Mouse (Mus musculus) heart, embryonic 12.5 days (tissue): Measurements from ENCODE around the gene Parp8. TPM values are rescaled to one million over a fixed set of nuclear protein-coding genes. Genes with fewer than 3 reads are reported as not detected.

Experiments
- ATAC-seq: fragments of 200-750 bp; cut with Nextera tagmentation; 2 replicates; pipeline ENCODE4 v1.8.0; 2017; ENCODE audit warnings: moderate TSS enrichment, moderate library complexity; ENCODE audit not compliant: insufficient number of reproducible peaks, low FRiP score
- H3K27ac ChIP-seq: fragments of 300-500 bp; sonication (generic); 2 replicates; pipeline ENCODE4 v1.5.1; 2016; ENCODE audit warnings: mild to moderate bottlenecking, moderate library complexity; ENCODE audit not compliant: poor library complexity, severe bottlenecking
- H3K27me3 ChIP-seq: fragments of 300-500 bp; sonication (generic); replicated peaks from 2 replicates; pipeline ENCODE4 v1.6.1; 2016; ENCODE audit warnings: mild to moderate bottlenecking, moderate library complexity
- H3K36me3 ChIP-seq: fragments of 300-500 bp; sonication (generic); 2 replicates; pipeline ENCODE4 v1.6.1; 2016; ENCODE audit warnings: mild to moderate bottlenecking, moderate library complexity
- H3K4me1 ChIP-seq: fragments of 300-500 bp; sonication (generic); replicated peaks from 2 replicates; pipeline ENCODE4 v1.6.1; 2016; ENCODE audit warnings: mild to moderate bottlenecking
- H3K4me2 ChIP-seq: fragments of 300-500 bp; sonication (generic); 2 replicates; pipeline ENCODE4 v1.6.1; 2016; ENCODE audit warnings: mild to moderate bottlenecking, moderate library complexity
- H3K4me3 ChIP-seq: fragments of 300-500 bp; sonication (generic); 2 replicates; pipeline ENCODE4 v1.5.1; 2016; ENCODE audit warnings: mild to moderate bottlenecking
- H3K9ac ChIP-seq: fragments of 300-500 bp; sonication (generic); 2 replicates; pipeline ENCODE4 v1.6.1; 2016; ENCODE audit warnings: mild to moderate bottlenecking, moderate library complexity
- H3K9me3 ChIP-seq: fragments of 300-500 bp; sonication (generic); replicated peaks from 2 replicates; pipeline ENCODE4 v1.6.1; 2016; ENCODE audit warnings: mild to moderate bottlenecking, moderate library complexity
- WGBS: fragments of 180-500 bp; shearing (Covaris S2); methylation state at CpG from one replicate; pipeline ENCODE4 v1.1.7; 2016; 5-methylcytosine and 5-hydroxymethylcytosine counted together
- polyA plus RNA-seq: library from polyadenylated mRNA; unstranded; fragments of >200 nt; fragmentation: Nextera tagmentation; extraction: Ambion mirVana; gene quantifications from 2 replicates; pipeline ENCODE4 v1.2.1, GENCODE M21; 2016

The Parp8 gene
- polyA plus RNA-seq, 1 experiment from 2014 or later, result 15.6 TPM

DNA sequence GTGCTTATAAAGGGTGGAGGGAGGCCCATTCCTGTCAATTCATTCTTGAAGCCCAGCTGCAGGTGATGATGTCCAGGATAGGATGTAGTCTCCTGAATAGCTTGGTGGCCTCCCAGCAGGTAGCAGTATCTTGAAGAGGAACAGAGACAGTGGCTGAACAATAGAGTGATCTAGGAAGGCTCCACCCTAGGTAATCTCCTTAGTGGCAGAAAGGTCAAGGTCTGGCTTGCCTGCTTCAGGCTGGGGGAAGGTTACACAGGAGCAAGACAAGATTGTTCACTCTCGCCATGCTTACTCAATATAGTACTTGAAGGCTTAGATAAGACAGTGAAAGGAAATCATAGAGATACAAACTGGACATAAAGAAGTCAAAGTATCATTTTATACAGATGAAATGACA is 213.9 kb downstream of the Parp8 start:
- no peaks in the 10 kb centered on the region for H3K36me3 ChIP-seq
- 34% methylated on average over 1 of the region's 1 CpGs for WGBS
- no peak for ATAC-seq

More for the DNA sequence above, 213.9 kb downstream of the Parp8 start:
- no peak overlapping the region for H3K9ac ChIP-seq
- no peaks in the 10 kb centered on the region for H3K9me3 ChIP-seq
- H3K4me3 ChIP-seq, result no peak overlapping the region
- no peak overlapping the region for H3K27ac ChIP-seq
- H3K4me2 ChIP-seq, result no peak overlapping the region
- H3K4me1 ChIP-seq, result no peaks in the 10 kb centered on the region
- H3K27me3 ChIP-seq, result no peaks in the 10 kb centered on the region

Other genes with a start within 250 kb of the Parp8 start
- 15.9 and 16.2 TPM in 2 replicates for gene Emb, start 183.0 kb upstream of the Parp8 start, polyA plus RNA-seq
- 0.08 and 0.15 TPM in 2 replicates for gene Gm17509, start 195.5 kb upstream of the Parp8 start, polyA plus RNA-seq